Mouse (Mus musculus) T-helper 17 cell (primary cell): ENCODE results near the gene Elf2.
"Not testable (repeated sequence)": the region's sequence is repeated elsewhere in the genome, so short reads cannot be mapped to it uniquely, and the experiment has no call there.

ENCODE experiments used
- in situ Hi-C, 2 experiments: fragments of 300-600 bp; cut with MboI, MseI; formaldehyde crosslinking; loops; 1 replicate in 1 of 2; 2 replicates in 1 of 2; pipeline ENCODE4 v1.15.1; 2025; ENCODE audit warnings: high pct_unique_total_duplicates in 2 of 2

Elf2 gene

DNA sequence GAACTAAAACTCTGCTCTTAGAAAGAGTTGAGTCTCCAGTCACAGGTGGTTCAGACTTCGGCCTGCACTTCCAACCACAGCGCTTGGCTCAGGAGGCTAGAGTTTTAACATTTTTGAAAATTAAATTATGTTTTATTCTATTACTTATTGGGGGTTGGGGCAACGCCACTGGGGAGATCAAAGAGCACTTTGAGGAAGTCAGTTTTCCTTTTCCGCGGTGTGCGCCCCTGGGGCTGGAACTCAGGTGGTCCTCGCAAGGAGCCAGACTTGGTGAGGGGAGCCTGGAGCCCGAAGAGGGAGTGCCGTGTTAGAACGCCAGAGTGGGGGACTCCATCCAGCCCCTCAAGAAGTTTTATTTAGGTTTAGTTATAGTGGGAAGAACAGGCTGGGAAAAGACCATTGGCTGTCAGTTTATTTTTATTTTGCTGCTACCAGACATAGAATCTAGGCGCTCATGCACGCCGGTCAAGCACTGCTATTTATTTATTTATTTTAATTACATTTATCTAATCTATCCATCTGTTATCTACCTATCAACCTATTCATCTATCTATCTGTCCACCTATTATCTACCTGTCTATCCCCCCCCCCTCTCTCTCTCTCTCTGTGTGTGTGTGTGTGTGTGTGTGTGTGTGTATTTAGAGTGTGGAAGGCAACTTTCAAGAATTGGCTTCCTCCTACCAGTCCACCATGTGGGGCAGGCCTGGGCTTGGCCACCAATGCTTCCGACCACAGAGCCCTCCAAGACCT is 19.3 kb upstream of the Elf2 start:
- in situ Hi-C loops, result loop anchor here (5.0 kb wide), 2 partner anchors 72 to 127 kb away; no protein-coding TSS in a partner anchor

DNA sequence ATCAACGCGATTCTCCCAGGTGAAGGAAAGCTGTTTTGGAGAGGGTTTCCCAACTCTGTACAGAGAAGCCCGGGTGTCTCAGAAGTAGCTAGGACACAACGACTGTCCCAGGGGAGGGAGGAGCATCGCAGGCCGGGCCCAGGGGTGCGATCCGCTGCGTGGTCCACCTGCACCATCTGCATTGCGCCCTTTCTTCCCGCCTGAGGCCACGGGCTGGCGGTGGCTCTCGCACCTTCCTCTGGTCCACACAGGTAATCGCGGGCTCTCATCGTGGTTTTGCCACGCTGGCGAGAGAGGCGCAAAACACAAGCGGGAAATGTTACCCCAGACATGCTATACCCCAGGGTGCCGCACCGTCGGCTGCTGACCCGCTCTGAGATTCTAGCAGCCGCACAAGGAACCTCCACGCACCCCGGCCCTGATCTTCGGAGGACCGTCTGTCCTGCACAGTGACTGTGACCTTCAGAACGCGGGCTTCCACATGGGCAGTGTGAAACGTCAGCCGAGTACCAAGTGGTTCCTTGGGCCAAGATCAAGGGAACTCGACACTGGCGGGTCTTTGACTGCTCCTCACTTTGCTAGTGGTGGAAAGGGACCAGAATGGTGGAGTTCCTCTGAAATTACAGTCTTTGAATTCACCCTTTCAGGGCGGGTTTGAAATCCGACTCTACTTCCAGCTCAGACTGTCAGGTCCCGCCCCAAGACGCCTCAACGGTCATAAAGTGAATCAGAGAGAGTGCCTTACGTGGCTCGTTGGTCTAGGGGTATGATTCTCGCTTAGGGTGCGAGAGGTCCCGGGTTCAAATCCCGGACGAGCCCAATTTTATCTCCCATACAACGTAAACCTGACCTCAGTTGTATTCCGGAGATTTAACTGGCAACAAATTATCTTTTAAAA is 18.4 kb upstream of the Elf2 start:
- in situ Hi-C loops, result loop anchor here in 1 of 2 experiments (5.0 kb wide), 1 partner anchor 127 kb away; no protein-coding TSS in a partner anchor

DNA sequence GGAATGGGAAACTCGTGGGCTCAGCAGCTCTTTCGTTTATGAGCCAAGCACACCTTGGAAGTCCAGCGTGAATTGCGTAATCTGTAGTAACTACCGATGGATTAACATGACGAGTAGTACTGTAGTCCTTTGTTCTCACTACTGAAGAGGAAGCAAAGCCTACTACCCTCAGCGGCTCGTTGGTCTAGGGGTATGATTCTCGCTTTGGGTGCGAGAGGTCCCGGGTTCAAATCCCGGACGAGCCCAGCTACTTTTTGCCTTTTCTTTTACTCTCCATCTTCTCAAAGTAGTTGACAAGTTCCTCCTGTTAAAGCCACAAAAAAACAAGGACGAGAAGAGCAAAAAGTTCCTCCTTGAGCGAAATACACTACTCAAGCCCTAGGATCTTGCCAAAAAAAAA is 17.7 kb upstream of the Elf2 start:
- in situ Hi-C loops, result loop anchor here in 1 of 2 experiments (5.0 kb wide), 1 partner anchor 126 kb away; no protein-coding TSS in a partner anchor

DNA sequence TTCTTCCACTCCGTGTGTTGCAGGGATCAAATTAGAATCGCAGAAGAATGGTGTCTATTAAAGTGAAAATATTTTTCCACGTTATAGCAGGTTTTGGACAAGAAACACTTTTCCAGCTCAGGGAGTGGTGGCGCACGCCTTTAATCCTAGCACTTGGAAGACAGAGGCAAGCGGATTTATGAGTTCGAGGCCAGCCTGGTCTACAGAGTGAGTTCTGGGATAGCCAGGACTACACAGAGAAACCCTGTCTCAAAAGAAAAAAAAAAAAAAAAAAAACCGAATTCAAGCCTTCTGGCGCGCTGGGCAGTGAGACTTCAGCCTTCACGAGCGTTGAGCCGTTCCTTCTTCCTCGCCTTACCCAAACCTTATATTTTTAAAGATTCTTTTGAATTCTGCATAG is 17.2 kb upstream of the Elf2 start:
- in situ Hi-C loops, result loop anchor here in 1 of 2 experiments (5.0 kb wide), 1 partner anchor 125 kb away; no protein-coding TSS in a partner anchor

DNA sequence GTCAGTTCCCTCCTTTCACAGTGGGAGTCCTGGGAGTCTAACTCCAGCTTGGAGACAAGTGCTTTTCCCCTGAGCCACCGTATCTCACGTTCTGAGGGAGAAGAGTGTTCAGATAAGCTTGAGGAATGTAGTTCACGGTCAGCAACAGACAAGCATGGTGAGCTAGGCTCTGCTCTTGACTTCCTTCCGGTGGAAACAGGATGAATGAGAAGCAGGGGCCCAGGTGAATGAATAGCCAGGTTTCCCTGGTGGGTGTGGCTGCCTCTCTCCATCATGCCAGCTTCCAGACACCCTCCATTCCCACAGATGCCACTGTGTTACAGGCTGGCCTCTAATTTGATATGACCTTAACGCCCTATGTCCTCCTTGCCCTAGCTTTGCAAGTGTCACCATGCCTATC is 16.6 kb upstream of the Elf2 start:
- in situ Hi-C loops, result loop anchor here in 1 of 2 experiments (5.0 kb wide), 1 partner anchor 125 kb away; no protein-coding TSS in a partner anchor

DNA sequence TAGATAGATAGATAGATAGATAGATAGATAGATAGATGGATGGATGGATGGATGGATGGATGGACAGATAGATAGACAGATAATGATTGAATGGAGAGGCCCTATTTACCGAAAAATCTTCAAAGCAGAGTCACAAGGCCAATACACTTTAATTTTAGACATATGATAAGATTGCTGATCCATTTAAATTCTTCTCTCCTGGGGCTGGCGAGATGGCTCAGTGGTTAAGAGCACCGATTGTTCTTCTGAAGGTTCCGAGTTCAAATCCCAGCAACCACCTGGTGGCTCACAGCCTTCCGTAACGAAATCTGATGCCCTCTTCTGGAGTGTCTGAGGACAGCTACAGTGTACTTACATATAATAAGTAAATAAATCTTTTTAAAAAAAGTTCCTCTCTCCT is 14.5 kb upstream of the Elf2 start:
- in situ Hi-C loops, result loop anchor here (5.0 kb wide), 2 partner anchors 68 to 123 kb away; no protein-coding TSS in a partner anchor

DNA sequence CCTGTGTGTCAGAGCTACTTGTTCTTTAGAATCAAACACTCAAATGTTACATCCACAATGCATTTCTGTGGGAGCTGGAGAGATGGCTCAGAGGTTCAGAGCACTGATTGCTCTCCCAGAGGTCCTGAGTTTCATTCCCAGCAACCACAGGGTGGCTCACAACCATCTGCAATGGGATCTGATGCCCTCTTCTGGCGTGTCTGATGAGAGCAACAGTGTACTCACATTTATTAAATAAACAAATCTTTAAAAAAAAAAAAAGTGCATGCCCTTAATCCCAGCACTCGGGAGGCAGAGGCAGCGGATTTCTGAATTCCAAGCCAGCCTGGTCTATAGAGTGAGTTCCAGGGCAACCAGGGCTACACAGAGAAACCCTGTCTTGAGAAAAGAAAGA is 13.6 kb upstream of the Elf2 start:
- in situ Hi-C loops, result loop anchor here in 1 of 2 experiments (5.0 kb wide), 1 partner anchor 67 kb away; no protein-coding TSS in a partner anchor

DNA sequence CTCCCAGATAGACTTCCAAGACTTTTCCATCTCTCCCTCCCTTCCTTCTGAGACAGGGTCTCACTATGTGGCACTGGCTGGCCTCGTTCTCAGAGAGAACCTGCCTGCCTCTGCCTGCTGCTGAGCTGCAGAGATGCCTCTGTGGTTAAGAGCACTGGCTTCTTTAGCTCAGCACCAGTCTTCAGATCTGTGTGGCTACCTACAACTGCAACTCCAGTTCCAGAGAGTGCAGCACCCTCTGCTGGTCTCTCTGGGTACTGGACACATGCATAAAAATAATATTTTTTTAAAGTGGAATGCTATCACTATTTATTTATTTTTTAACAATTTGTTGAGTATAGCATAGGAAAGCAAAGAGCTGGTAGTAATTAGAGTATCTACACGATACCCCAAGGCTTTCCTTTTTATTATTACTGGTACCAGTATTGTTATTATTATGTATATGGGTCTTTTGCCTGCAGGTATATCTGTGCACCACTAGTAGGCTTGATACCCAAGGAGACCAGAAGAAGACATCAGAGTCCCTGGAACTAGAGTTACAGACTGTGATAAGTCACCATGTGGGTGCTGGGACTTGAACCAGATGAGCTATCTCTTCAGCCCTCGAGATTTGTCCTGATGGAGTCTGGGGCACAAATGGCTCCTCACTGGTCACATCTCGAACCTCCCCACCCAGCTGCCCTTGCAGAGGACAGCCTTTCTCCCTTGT is 13.0 kb upstream of the Elf2 start:
- in situ Hi-C loops, result loop anchor here in 1 of 2 experiments (5.0 kb wide), 1 partner anchor 66 kb away; no protein-coding TSS in a partner anchor

DNA sequence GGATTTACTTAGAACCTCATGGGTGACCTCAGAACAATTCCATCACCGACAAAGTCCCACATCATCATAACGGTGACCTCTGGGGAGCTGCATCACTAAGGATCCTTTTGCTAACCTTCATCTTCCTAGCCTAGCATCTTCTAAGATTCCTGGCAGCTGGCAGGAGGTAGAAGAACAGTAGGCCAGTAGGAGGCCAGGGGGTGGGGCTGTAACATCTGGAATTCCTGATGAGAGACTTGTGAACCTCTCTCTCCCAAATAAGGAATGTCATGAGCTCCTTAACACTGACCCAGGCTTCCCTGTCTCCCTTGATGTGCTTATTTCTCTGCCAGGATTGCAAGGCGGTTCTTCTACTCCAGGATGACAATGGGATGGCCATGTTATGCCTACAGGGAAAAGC is 10.3 kb upstream of the Elf2 start:
- in situ Hi-C loops, result loop anchor here in 1 of 2 experiments (5.0 kb wide), 1 partner anchor 64 kb away; no protein-coding TSS in a partner anchor

DNA sequence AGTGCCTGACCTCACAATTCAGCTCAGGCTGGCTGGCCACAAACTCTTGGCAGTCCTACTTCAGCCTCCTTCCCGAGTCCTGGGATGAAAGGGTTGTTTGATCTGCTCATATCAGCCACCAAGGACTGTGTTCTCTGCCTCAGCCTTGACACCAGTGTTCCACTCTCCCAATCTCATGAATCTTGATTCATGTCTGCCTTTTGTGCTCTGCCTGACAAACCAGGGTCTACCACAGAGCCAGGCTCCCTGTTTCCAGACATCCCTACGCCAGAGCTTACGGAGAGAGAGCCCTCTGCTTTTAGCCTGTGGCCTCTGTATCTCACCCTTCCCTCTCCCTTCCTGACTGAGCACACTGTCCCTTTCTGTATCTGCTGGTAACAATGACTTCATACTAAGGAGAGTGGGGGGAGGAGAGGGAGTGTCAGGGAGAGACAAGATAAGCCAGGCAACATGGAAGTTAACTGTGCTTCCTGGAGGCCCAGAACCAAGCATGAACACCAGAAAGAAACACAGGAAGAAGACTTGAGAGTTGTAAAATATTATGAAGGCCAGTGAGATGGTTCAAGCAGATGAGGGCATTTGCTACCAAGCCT is 8.3 kb upstream of the Elf2 start:
- in situ Hi-C loops, result no loop called here

DNA sequence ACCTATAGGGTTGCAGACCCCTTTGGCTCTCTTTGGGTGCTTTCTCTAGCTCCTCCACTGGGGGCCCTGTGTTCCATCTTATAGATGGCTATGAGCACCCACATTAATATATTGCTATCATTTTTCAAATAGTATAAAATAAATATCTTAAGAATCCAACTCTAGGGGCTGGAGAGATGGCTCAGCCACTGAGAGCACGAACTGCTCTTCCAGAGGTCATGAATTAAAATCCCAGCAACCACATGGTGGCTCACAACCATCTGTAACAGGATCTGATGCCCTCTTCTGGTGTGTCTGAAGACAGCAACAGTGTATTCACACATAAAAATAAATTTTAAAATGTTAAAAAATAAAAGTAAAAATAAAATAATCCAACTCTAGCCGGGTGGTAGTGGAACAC is 4.6 kb upstream of the Elf2 start:
- in situ Hi-C loops, result not testable (repeated sequence)

DNA sequence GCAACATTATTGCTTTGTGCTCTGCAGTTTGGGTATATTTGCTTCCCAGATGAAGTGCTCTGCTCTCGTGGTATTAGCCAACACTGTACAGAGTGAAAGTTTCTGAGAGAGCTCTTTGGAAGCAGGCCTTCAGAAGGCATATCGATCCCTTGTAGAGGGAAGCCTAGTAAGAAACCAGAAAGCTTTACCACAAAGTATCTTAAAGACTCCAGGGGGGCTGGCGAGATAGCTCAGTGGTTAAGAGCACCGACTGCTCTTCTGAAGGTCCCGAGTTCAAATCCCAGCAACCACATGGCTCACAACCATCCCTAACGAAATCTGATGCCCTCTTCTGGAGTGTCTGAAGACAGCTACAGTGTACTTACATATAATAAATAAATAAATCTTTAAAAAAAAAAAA is 3.7 kb upstream of the Elf2 start:
- in situ Hi-C loops, result not testable (repeated sequence)

DNA sequence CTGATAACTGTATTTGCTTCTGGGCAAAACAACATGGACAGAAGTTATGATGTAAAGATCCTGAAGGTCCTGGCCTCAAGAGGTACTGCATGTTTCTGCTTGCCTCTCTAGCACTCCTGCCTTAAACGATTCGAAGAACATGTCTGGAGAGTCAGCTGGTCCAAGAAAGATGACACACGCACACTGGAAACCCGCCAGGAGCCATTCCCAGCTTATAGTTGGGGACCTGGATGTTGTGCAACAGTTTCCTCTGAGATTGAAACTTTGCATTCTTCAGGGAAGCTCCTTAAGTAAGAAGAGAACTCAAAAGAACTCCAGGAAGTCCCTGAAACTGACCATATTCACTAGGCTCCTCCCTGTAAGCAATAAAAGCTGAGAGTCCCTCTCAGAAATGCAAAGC is 2.8 kb upstream of the Elf2 start:
- in situ Hi-C loops, result no loop called here

DNA sequence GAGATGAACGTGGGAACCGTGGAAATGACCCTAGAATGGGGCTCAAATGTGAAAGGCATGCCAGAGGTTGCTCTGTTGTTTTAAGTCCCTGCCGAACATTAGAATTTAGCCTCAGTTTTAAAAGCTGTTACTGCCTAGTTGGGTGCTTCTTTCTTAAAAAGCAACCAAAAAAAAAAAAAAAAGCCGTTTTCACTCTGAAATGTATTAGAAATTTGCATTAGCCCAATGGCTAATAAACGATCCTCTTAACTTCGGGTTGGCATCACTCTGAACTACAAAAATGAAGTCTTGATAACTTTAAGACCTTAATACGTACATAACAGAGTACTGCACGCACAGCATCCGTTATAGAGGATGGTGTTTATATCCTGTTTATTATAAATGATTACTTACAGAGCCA is 1.7 kb upstream of the Elf2 start:
- in situ Hi-C loops, result no loop called here

DNA sequence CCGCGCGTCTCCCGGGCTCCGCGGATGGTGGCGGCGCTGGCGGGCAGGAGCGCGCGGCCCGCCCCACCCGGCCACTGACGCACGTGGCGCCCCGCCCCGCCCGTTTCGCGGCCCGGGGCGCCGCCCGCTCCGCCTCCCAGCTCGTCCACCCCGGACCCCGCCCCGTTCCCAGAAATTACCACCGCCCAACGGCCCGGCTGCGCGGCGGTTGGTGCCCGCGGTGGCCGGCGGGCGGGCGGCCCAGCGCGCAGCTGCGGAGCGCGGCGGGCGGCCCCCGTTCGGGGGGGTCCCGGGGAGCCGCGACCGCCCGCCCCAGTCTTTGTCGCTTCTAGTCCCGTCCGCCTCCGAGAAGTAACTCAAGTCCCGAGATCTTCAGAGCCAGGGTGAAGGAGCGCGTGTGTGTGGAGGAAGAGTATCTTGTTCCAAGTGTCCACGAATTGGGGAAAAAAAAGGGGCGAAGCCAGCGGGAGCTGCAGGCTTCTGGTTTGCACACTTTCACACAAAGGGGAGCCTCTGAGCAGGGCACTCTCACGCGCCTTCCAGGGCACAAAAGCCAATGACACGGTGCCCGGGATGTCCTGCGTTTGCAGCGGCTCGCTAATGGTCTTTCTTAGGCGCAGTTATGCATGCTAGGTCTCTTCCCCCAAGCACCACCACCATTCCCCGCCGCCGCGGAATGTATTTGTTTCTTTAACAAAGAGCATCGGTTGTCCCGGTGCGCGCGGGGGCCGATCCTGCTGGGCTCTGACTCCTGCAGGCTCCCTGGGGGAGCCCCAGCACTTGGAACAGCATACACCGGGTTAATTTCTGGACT is 1.0 kb upstream of the Elf2 start:
- in situ Hi-C loops, result no loop called here

DNA sequence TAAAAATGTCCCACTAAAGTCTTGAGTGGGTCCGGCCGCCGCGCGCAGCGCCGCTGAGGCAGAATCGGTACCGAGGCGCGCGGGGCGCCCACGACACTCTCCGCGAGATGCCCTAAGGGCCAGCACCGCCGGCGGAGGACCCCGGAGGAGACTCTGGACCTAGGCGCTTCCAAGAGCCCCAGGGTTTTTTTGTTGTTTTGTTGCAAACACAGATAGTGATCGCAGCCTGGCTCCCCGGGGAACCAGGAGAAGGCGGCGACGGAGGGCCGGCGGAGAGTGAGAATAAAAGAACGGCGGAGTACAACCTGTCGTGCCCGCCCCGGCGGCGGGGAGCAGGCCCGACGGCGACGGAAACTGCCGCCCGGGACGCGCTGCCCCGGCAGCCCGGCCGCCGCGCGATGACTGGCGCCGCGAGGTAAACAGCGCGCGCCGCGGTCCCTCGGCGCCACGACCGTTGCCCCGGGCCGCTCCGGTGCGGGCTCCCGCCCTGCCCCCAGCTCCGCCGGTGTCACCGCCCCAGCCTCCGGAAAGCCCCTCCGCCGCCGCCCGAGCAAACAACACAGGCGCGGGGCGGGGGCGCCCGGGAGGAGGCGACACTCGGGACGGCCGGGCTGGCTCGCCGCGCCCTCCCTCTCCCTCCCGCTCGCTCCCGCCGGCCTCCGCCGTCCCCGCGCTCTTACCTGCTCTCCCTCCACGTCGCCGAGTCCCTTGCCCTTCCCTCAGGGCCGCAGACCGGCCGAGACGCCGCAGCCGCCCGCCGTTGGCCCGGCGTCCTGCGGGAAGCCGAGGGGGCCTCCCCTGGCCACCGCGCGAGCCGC is 520 bp downstream of the Elf2 start:
- in situ Hi-C loops, result no loop called here

DNA sequence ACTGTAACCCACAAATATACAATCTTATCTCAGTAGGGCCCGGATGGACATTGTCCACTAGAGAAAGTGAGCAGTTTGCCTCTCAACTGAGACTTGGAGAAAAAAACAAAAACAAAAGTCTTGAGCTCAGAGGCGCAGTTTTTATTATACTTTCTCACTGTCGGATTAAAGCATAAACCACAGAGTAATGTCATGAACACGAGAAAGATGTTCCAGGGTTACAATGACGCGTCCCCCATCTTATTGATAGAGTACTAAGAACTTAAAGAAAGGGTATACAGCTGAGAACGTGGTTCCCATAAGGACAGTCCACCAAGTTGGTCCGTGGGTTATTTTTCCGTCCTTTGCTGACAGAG is 1.1 kb downstream of the Elf2 start:
- in situ Hi-C loops, result no loop called here

DNA sequence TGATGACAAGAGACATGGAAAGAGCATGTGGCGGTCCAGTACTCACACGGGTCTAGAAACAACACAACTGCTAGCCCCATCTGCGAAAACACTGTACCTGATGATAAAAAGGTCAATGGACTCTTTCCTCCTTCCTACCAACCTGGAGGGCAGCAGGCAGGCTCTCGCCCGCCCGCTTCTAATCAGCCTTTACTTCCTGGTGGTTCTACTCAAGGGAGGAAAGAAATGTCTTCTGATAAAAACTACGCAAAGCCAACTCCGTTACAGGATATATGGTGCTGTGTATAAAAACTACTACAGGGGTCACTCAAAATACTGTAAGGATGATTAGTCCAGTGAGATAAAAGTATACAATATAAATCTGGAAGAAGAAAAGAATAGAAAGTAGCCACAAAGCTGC is 5.1 kb downstream of the Elf2 start:
- in situ Hi-C loops, result no loop called here

DNA sequence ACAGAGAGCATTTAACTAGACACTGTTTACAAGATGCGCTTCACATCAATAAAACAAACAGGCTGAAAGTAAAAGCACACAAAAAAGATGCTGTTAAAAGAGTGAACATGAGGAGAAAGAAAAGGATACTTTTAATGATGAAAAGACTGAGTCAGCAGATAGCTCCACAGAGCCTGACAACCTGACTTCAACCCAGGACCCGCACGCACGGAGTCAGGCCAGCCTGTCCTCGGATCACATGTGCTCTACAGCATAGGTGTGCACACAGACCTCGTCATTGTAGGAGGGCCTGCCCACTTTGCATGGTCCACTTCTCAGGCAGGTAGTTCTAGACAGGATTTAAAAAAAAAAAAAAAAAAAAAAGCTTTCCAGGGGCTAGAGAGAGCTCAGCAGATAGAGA is 6.5 kb downstream of the Elf2 start:
- in situ Hi-C loops, result no loop called here
